Mouse (Mus musculus) hindbrain, postnatal 0 days (tissue): ENCODE data around the gene Irs1. TPM values are rescaled to one million over a fixed set of nuclear protein-coding genes. Genes with fewer than 3 reads are reported as not detected.

Experiments
- ATAC-seq: fragments of 200-750 bp; cut with Nextera tagmentation; 2 replicates; pipeline ENCODE4 v1.8.0; 2017; ENCODE audit warnings: mild to moderate bottlenecking, moderate TSS enrichment, moderate library complexity
- DNase-seq: peaks from one replicate; pipeline ENCODE4 v3.0.0-alpha.2; 2015; ENCODE audit warnings: low spot score
- H3K27ac ChIP-seq: fragments of 300-500 bp; sonication (generic); 2 replicates; pipeline ENCODE4 v1.5.1; 2014; ENCODE audit warnings: mild to moderate bottlenecking
- H3K27me3 ChIP-seq: fragments of 300-500 bp; sonication (generic); 2 replicates; pipeline ENCODE4 v1.6.1; 2014; ENCODE audit warnings: low read length, mixed read lengths; ENCODE audit not compliant: insufficient read depth
- H3K36me3 ChIP-seq: fragments of 300-500 bp; sonication (generic); 2 replicates; pipeline ENCODE4 v1.6.1; 2014; ENCODE audit warnings: low read length, mixed read lengths; ENCODE audit not compliant: insufficient read depth
- H3K4me1 ChIP-seq: fragments of 300-500 bp; sonication (generic); 2 replicates; pipeline ENCODE4 v1.6.1; 2014; ENCODE audit warnings: antibody characterized with exemption, low read length, mixed read lengths; ENCODE audit not compliant: insufficient read depth
- H3K4me2 ChIP-seq: fragments of 300-500 bp; sonication (generic); 2 replicates; pipeline ENCODE4 v1.6.1; 2014; ENCODE audit warnings: low read depth, mild to moderate bottlenecking, low read length, moderate library complexity, mixed read lengths
- H3K4me3 ChIP-seq: fragments of 300-500 bp; sonication (generic); 2 replicates; pipeline ENCODE4 v1.5.1; 2014; ENCODE audit warnings: low read length
- H3K9ac ChIP-seq: fragments of 300-500 bp; sonication (generic); replicated peaks from 2 replicates; pipeline ENCODE4 v1.6.1; 2014; ENCODE audit warnings: mild to moderate bottlenecking, low read length, moderate library complexity, mixed read lengths
- H3K9me3 ChIP-seq: fragments of 300-500 bp; sonication (generic); 2 replicates; pipeline ENCODE4 v1.6.1; 2016; ENCODE audit warnings: low read length, mixed read lengths
- CTCF ChIP-seq: IDR thresholded peaks from 2 replicates; pipeline ENCODE4 v1.5.1; 2016; ENCODE audit warnings: antibody characterized with exemption, control low read depth, low read depth
- WGBS: fragments of 180-500 bp; shearing (Covaris S2); extraction: QIAGEN DNeasy Blood & Tissue Kit; methylation state at CpG from one replicate; pipeline ENCODE4 v1.1.7; 2014; 5-methylcytosine and 5-hydroxymethylcytosine counted together
- polyA plus RNA-seq: library from polyadenylated mRNA; unstranded; fragments of >200 nt; fragmentation: Nextera tagmentation; extraction: Ambion mirVana; gene quantifications from 2 replicates; pipeline ENCODE4 v1.2.1, GENCODE M21; 2015
- total RNA-seq: library from RNA; depleted of rRNA; stranded (reverse); fragments of >200 nt; gene quantifications from 2 replicates; pipeline ENCODE4 v1.2.3, GENCODE M21; 2014

Gene Irs1
- total and polyA plus RNA-seq, 2 experiments from 2014 or later: 5.9 to 67.2 TPM

GRCm38 (mm10) chr1:82232812-82233211, 58.4 kb downstream of the Irs1 start, which contains the start of gene Gm9747:
Gene Gm9747 (plus strand): TSS chr1:82233112.
- no peaks in the 10 kb centered on the region for H3K4me1 ChIP-seq
- no peak within 1 kb of the TSS for H3K9ac ChIP-seq
- no peak within 1 kb of the TSS for H3K4me2 ChIP-seq
- no peak within 1 kb of the TSS for H3K27ac ChIP-seq
- no peak for ATAC-seq
- no peak for DNase-seq
- no peak within 1 kb of the TSS for H3K4me3 ChIP-seq
- no peak for TF ChIP-seq CTCF
- no peaks in the 10 kb centered on the region for H3K27me3 ChIP-seq
- H3K36me3 ChIP-seq: peaks cover 10% of the 10 kb centered on the region; the same call in 1 of the 2 replicates
- 96% methylated on average over 3 of the region's 3 CpGs for WGBS
- H3K9me3 ChIP-seq: no peaks in the 10 kb centered on the region

DNA sequence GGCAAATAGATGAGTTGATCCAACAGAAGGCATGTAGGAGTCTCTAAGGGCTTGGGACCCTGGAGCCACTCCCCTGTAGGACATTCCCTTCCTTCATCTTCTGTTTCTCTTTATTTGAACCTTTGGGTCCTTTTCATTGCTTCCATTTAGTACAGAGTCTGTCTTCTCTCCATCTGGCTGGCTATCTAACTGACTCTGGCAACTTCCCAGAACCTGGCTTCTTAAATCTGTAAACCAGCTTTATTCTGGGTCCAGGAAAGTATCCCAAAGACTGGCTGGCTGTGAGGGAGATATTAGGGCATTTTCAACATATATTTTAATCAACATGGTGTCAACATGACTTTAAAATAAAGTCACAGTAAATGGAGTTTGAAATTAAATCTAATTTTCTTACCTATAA, 62.4 kb downstream of the Irs1 start:
- Histone ChIP-seq H3K36me3 (no peaks in the 10 kb centered on the region), H3K9ac (no peak overlapping the region), H3K27ac (no peak overlapping the region), H3K4me2 (no peak overlapping the region), H3K9me3 (no peaks in the 10 kb centered on the region), H3K4me3 (no peak overlapping the region), H3K4me1 (no peaks in the 10 kb centered on the region), H3K27me3 (no peaks in the 10 kb centered on the region)
- no peak for TF ChIP-seq CTCF
- ATAC-seq: no peak
- DNase-seq: no peak

DNA sequence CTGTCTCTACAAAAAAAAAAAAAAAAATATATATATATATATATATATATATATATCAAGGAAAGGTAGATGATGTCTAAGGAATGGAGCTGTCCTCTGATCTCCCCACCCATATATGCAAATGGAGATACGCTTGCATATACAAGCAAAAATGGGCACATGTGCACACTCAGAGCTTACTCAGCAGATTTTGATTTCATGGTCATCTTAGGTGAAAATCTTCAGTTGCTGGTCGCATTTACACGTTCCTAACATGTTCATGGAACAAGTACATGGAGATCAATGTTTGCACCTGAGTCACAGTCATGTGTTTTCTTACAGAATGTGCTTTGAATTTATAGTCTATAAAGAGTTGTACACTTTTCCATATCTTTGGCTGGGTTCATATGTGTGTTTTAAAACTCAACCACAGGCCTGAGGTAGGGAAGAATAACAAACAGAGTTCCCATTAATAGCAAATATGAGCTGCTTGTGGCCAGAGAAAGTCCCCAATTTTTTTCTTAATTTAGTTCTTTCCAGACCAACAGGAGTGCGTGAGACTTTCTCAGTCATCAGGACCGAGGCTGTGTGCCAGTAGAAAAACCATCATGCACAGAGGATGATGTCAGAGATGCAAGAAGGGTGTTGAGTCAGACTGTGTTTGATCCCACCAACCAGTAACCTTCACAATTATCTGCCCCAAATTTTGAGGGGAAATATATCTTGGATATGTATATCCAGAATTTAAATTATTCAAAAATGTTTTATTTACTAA, 68.0 kb downstream of the Irs1 start:
- H3K27ac ChIP-seq: no peak overlapping the region
- no peak for ATAC-seq
- no peaks in the 10 kb centered on the region for H3K27me3 ChIP-seq
- no peak for TF ChIP-seq CTCF
- no peaks in the 10 kb centered on the region for H3K4me1 ChIP-seq
- no peak for DNase-seq
- no peak overlapping the region for H3K9ac ChIP-seq
- WGBS: 91% methylated on average over 5 of the region's 5 CpGs
- H3K9me3 ChIP-seq: no peaks in the 10 kb centered on the region
- no peak overlapping the region for H3K4me3 ChIP-seq
- H3K4me2 ChIP-seq: no peak overlapping the region
- H3K36me3 ChIP-seq: no peaks in the 10 kb centered on the region

- no peaks in the 10 kb centered on the region for H3K4me1 ChIP-seq
- WGBS: 59% methylated on average over 1 of the region's 1 CpGs
- no peak overlapping the region for H3K9ac ChIP-seq
- ATAC-seq: no peak
- H3K4me2 ChIP-seq: no peak overlapping the region
- H3K27ac ChIP-seq: no peak overlapping the region; the same call in 1 of the 2 replicates
- no peak for DNase-seq
- no peaks in the 10 kb centered on the region for H3K27me3 ChIP-seq
- H3K4me3 ChIP-seq: no peak overlapping the region
- TF ChIP-seq CTCF: no peak
- H3K36me3 ChIP-seq: no peaks in the 10 kb centered on the region
- H3K9me3 ChIP-seq: no peaks in the 10 kb centered on the region
Observed at GRCm38 (mm10) chr1:82221462-82221861, 69.8 kb downstream of the Irs1 start.

- peak; percentile 79 for ATAC-seq
Observed at GRCm38 (mm10) chr1:82220673-82221396, 70.4 kb downstream of the Irs1 start.

GRCm38 (mm10) chr1:82207511-82207910, 83.7 kb downstream of the Irs1 start:
- ATAC-seq (no peak), DNase-seq (no peak)
- no peak for TF ChIP-seq CTCF
- WGBS: 87% methylated on average over 5 of the region's 5 CpGs
- H3K9me3 ChIP-seq: no peaks in the 10 kb centered on the region
- H3K4me3 ChIP-seq: no peak overlapping the region
- 0 out of 2 replicates have a peak, but pooled peaks cover 3% of the 10 kb centered on the region for H3K27me3 ChIP-seq
- H3K36me3 ChIP-seq: no peaks in the 10 kb centered on the region
- H3K4me2 ChIP-seq: no peak overlapping the region
- H3K27ac ChIP-seq: no peak overlapping the region
- no peak overlapping the region for H3K9ac ChIP-seq
- H3K4me1 ChIP-seq: no peaks in the 10 kb centered on the region

More at GRCm38 (mm10) chr1:82220673-82221396, 70.4 kb downstream of the Irs1 start:
- DNase-seq: peak; percentile 61
- Histone ChIP-seq H3K4me1 (no peaks in the 10 kb centered on the region), H3K27ac (peak overlapping the region; percentile 52; the same call in 1 of the 2 replicates), H3K9ac (no peak overlapping the region), H3K4me2 (peak overlapping the region; percentile 8; the same call in 1 of the 2 replicates), H3K9me3 (no peaks in the 10 kb centered on the region), H3K27me3 (no peaks in the 10 kb centered on the region), H3K36me3 (no peaks in the 10 kb centered on the region), H3K4me3 (no peak overlapping the region)
- WGBS: 24% methylated on average over 12 of the region's 12 CpGs
- no peak for TF ChIP-seq CTCF

DNA sequence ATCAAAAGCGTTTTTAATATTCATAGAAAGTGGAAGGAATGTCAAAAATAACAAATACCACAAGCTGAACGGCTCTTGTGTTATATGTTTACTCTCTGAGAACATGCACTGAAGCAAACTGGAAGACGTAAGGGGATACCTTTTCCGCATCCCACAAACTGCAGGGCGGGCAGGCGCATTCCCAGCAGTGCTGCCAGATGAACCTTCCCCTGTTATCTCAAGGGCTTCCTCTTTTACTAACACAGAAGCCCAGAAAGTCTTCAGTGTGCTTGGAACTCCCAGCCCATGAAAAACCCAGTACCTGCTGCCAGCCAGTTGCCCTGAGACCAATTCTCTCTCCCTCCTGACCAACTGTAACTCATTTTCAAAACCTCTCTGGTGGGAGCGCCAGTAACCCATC, 90.6 kb downstream of the Irs1 start:
- Histone ChIP-seq H3K27ac (no peak overlapping the region), H3K4me2 (no peak overlapping the region), H3K4me3 (no peak overlapping the region), H3K9ac (no peak overlapping the region), H3K27me3 (0 out of 2 replicates have a peak, but pooled peaks cover 3% of the 10 kb centered on the region), H3K4me1 (no peaks in the 10 kb centered on the region; the same call in 1 of the 2 replicates), H3K9me3 (no peaks in the 10 kb centered on the region), H3K36me3 (no peaks in the 10 kb centered on the region)
- WGBS: 80% methylated on average over 7 of the region's 7 CpGs
- DNase-seq (no peak), ATAC-seq (no peak)
- no peak for TF ChIP-seq CTCF
